Mouse (Mus musculus) heart, adult 9 months (tissue): ENCODE measurements around the gene Top2a.

Experiments used
- DNase-seq, 2 experiments: peaks; one replicate each; pipeline ENCODE4 v3.0.0; 2022; ENCODE audit warnings: low spot score in 2 of 2

Top2a gene

DNA sequence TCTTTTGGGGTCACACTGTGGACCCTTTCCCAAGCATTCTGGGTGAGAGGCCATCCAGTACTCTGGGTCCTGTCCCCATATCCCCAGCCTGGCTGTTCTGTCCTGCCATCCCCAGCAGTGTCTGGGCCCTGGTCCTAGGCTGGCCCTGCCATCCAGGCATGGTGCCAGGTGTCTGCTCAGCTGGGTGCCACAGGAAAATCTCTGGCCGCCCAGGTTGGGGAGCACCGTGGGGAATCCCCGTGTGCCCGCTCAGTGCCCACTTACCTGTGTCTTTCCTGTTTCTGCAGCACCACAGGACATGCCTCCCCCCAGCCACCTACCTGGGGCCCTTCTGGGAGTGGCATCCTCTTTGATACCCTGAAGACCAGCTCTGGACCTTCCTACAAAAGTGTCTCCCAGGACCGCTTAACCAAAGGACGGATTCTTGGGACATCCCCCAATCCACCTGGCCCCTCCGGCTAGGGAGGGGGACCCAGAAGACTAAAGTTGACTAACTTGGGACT, 74.0 kb downstream of the Top2a start:
- peak in 1 of 2 experiments; percentile 63 for DNase-seq

DNA sequence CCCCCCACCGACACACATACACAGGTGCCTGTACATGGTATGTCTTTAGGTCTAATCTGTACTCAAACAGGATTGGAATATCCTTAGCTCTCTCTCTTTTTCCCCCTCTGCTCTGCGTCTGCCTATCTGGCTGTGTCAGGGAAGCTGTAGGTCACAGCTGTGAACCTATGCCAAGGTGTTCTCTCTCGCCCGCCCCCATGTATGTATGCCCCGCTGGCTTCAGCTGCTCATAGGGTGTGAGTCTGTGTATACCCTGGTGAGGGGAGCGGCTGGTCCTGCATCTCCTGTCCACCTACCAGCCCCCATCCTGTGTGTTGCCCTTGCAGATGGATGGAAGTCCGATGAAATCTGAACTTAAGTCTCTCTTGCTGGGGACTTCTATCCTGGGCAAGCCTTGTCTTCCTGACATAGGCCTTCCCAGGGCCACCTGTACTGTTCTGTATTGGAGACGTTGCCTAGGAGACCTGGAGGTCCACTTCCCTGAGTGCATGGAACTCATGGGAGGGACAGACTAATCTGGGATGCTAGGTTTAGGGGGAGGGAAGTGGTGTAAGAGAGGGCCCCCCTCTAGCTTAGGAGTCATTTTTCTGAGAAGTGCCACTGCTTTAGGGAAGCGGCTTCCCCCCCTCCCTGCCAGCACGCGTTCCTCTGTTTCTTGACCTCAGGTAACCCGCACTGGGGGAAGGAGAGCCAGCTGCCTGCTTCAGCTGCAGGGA, 74.6 kb downstream of the Top2a start:
- DNase-seq: no peak

DNA sequence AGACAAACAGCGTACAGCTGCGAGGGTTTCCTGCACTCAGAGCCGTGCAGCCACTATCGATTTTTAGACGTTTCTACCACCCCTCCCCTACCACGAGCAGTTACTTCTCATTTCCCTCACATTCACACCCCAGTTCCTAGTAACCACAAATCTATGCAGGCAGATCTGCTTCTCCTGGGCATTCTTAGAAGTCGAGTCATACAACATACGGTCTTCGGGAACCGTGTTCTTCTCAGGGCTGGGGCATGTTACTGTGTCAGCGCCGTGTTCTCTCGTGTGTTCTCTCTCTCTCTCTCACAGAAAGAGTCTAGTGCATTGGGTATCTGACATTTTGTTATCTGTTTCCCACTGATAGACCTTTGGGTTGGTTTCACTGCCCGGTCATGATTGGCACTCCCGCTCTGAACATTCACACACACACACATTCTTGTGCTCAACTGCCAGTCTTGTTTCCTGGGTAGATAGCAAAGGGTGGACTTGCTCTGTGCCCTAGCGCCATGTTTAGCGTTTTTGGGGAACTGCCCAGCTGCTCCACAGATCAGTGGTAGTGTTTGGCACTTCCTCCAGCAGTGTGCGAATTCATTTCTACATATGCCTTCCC, 75.9 kb downstream of the Top2a start:
- DNase-seq: no peak

DNA sequence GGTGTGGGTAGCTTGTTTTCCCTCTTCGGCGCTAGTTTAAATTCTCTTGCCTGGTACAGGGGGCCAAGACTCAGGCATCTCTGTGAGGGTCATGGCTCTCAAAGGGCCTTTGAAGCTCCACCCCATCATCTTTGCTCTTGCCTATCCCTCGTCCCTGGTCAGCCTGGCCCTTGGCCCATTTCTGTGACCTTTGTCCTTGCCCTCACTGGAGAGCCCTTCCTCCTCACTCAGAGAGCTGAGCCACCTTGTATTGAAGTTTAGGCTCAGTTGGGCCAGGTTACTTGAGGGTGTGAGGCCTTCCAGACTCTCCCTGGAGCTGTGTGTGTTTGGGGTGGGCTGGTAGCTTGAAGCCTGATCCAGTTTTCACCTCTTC, 78.4 kb downstream of the Top2a start:
- DNase-seq: no peak

DNA sequence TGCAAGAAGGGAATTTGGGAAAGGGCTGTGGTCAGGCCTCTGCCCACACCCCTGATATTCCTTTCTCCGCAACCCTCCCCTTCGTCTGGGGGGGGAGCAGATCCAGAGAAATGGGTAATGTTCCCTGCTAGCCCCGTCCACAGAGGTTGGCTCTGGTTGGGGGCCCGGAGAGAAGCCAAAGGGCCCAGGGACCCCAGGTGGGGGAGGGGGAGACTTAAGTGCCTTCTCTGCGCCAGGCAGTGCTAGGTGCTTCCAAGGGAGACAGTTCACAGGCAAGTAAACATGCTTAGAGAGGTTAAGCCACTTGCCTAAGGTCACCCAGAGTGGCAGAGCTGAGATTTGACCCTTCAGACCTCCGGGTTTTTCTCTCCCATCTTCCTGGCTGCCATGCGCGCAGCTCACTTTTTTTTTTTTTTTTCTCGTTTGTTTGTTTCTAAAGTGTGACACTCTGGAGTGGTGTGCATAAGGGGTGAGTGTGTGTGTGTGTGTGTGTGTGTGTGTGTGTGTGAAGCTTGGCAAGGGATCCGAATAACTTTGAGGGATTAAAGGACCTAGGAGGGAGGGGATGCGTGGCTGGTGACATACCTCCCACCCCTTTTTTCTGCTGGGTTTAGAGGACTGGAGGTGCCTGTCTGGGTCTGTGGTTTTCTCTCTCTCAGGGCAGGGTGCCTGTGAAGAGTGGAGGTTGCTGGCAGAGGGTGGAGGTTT, 78.9 kb downstream of the Top2a start:
- no peak for DNase-seq

DNA sequence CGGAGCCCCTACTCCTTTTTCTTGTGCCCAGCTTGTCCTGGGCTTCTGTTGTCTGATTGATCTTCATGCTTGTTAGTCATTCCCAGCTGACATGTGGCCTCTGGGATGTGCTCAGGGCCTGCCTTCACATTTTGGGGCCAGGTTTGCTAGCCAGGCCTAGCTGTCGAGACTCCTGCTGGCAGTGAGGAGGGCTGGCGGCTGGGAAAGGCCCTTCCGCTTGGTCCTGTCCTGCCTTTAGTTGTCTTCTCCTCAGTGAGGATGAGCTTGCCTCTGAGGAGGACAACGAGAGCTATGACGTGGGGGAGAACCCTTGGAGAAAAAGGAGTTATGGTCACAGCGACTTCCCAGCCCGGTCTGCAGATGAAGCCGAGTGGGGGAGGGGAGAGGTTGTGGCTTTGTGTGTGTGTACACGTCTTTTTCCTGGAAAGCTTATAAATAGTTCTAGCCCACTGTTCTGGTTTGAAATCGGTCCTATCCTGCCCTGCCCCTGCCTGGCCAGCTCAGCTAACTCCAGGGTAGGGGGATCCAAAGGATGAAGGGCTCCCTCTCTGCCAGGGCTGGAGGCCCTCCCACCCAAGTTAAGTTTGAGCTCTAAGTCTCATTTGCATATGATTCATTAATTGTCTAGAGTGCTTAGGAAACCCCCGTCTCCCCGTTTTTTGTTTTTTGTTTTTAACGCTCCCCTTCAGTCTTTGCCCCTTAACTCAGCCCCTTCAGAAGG, 80.1 kb downstream of the Top2a start:
- no peak for DNase-seq
